Mouse (Mus musculus): ENCODE results near the gene Defa22. TPM values are rescaled to one million over a fixed set of nuclear protein-coding genes. Genes with fewer than 3 reads are reported as not detected.

Defa22 gene
- polyA plus RNA-seq (2014; fragmentation: Illumina TruSeq; extraction: RNeasy Lipid Tissue Mini Kit (QIAGEN cat#74804); ENCODE audit: low replicate concordance): 11.5 TPM

GRCm38 (mm10) chr8:21161977-21162376 lies at the start of gene Defa22:
TSS of gene Defa22 (plus strand) at chr8:21162277.

GRCm38 (mm10) chr8:21134342-21134741 lies 27.7 kb upstream of the Defa22 start, which contains the start of gene Defa30:
TSS of gene Defa30 (plus strand) at chr8:21134642.

GRCm38 (mm10) chr8:21191314-21191713 lies 29.2 kb downstream of the Defa22 start, which contains the start of gene Defa31:
TSS of gene Defa31 (plus strand) at chr8:21191614.

GRCm38 (mm10) chr8:21201261-21201660 lies 39.2 kb downstream of the Defa22 start, which contains the start of gene Gm15293:
TSS of gene Gm15293 (plus strand) at chr8:21201561.

Other genes starting within 250 kb of the Defa22 start
- not detected for gene Gm6040, start 240.2 kb upstream of the Defa22 start, polyA plus RNA-seq (2014; fragmentation: Illumina TruSeq; extraction: RNeasy Lipid Tissue Mini Kit (QIAGEN cat#74804); ENCODE audit: low replicate concordance)
- gene AY761185, start 217.6 kb upstream of the Defa22 start, polyA plus RNA-seq (2014; fragmentation: Illumina TruSeq; extraction: RNeasy Lipid Tissue Mini Kit (QIAGEN cat#74804); ENCODE audit: low replicate concordance): not detected
- gene Defa21, start 136.7 kb upstream of the Defa22 start, polyA plus RNA-seq (2014; fragmentation: Illumina TruSeq; extraction: RNeasy Lipid Tissue Mini Kit (QIAGEN cat#74804); ENCODE audit: low replicate concordance): 17.6 TPM
- 160 TPM for gene Defa23, start 107.2 kb upstream of the Defa22 start, polyA plus RNA-seq (2014; fragmentation: Illumina TruSeq; extraction: RNeasy Lipid Tissue Mini Kit (QIAGEN cat#74804); ENCODE audit: low replicate concordance)
- not detected for gene Defa35, start 97.2 kb upstream of the Defa22 start, polyA plus RNA-seq (2014; fragmentation: Illumina TruSeq; extraction: RNeasy Lipid Tissue Mini Kit (QIAGEN cat#74804); ENCODE audit: low replicate concordance)
- gene Defa25, start 77.8 kb upstream of the Defa22 start, polyA plus RNA-seq (2014; fragmentation: Illumina TruSeq; extraction: RNeasy Lipid Tissue Mini Kit (QIAGEN cat#74804); ENCODE audit: low replicate concordance): not detected
- gene Gm14851, start 66.2 kb upstream of the Defa22 start, polyA plus RNA-seq (2014; fragmentation: Illumina TruSeq; extraction: RNeasy Lipid Tissue Mini Kit (QIAGEN cat#74804); ENCODE audit: low replicate concordance): 106 TPM
- gene Defa30, start 27.6 kb upstream of the Defa22 start, polyA plus RNA-seq (2014; fragmentation: Illumina TruSeq; extraction: RNeasy Lipid Tissue Mini Kit (QIAGEN cat#74804); ENCODE audit: low replicate concordance): 1,814 TPM
- gene Defa31, start 29.3 kb downstream of the Defa22 start, polyA plus RNA-seq (2014; fragmentation: Illumina TruSeq; extraction: RNeasy Lipid Tissue Mini Kit (QIAGEN cat#74804); ENCODE audit: low replicate concordance): 5,443 TPM
- gene Gm15293, start 39.3 kb downstream of the Defa22 start, polyA plus RNA-seq (2014; fragmentation: Illumina TruSeq; extraction: RNeasy Lipid Tissue Mini Kit (QIAGEN cat#74804); ENCODE audit: low replicate concordance): not detected
- gene Gm15292, start 87.5 kb downstream of the Defa22 start, polyA plus RNA-seq (2014; fragmentation: Illumina TruSeq; extraction: RNeasy Lipid Tissue Mini Kit (QIAGEN cat#74804); ENCODE audit: low replicate concordance): 82.5 TPM
- gene Defa27, start 153.3 kb downstream of the Defa22 start, polyA plus RNA-seq (2014; fragmentation: Illumina TruSeq; extraction: RNeasy Lipid Tissue Mini Kit (QIAGEN cat#74804); ENCODE audit: low replicate concordance): not detected
- 41.6 TPM for gene Defa29, start 164.7 kb downstream of the Defa22 start, polyA plus RNA-seq (2014; fragmentation: Illumina TruSeq; extraction: RNeasy Lipid Tissue Mini Kit (QIAGEN cat#74804); ENCODE audit: low replicate concordance)
- 12.8 TPM for gene Defa2, start 216.2 kb downstream of the Defa22 start, polyA plus RNA-seq (2014; fragmentation: Illumina TruSeq; extraction: RNeasy Lipid Tissue Mini Kit (QIAGEN cat#74804); ENCODE audit: low replicate concordance)
- 12.8 TPM for gene Defa33, start 229.5 kb downstream of the Defa22 start, polyA plus RNA-seq (2014; fragmentation: Illumina TruSeq; extraction: RNeasy Lipid Tissue Mini Kit (QIAGEN cat#74804); ENCODE audit: low replicate concordance)

Measured in small intestine, adult 10 weeks (tissue).